In the genomic region with DNA sequence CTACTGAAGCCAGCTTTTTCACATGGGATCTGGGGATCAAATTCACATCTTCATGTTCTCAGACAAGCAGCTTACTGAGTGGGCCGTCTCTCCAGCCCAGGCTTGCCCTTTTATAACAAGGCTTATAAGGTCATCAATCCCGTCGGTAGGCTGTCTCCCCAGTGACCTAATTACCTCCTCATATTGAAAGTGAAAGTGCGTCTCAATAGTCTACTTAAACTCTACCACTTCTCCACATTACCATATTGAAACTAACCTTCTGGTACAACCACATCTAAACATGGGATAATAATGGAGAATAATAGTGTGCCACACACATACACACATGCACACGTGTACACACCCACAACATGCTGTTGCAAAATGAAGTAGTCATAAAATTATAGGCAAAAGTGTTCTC, we compare ENCODE assay signal across 22 mouse cellular contexts. TPM values are rescaled to one million over a fixed set of nuclear protein-coding genes. Genes with fewer than 3 reads are reported as not detected.
DNase-seq lines count a peak whose midpoint lies in the region; ATAC-seq and TF ChIP-seq lines count a peak whose summit lies in the region.
"Had no signal": no experiment of that assay in that cellular context is flagged by ENCODE, and none has a peak within 500 bp of the region (broad histone marks: within the 10 kb centered on the region; RNA-seq: fewer than 3 reads in every experiment).

No protein-coding gene starts in this region.

- H3K9me3 ChIP-seq in intestine, embryonic 16.5 days (ENCODE audit: control insufficient read depth, low read length): no peaks in the 10 kb centered on the region
- H3K9me3 ChIP-seq: forebrain, embryonic 13.5 days; G1E; hindbrain, embryonic 12.5 days; limb, embryonic 12.5 days; lung, embryonic 15.5 days had no signal

- WGBS in liver, adult 2 months: 12% methylated on average over 5 of the region's 5 CpGs
- whole genome bisulfite sequencing in intestine, embryonic 16.5 days: 79% methylated on average over 5 of the region's 5 CpGs

- no peak overlapping the region for H3K4me2 ChIP-seq in intestine, embryonic 16.5 days (ENCODE audit: low read depth, low read length)
- H3K4me2 ChIP-seq: forebrain, embryonic 13.5 days; heart, embryonic 11.5 days; hindbrain, embryonic 12.5 days; limb, embryonic 12.5 days; lung, embryonic 15.5 days; midbrain, embryonic 11.5 days had no signal

- peak; percentile 61; the same call in 1 of the 2 replicates for ATAC-seq in megakaryocyte, adult 5-6 weeks (ENCODE audit: poor library complexity, severe bottlenecking)
- no peak for ATAC-seq in intestine, embryonic 16.5 days
- ATAC-seq: forebrain, embryonic 13.5 days had no signal

- peak; percentile 73 for DNase-seq in liver, adult 2 months (ENCODE audit: extremely low read depth, low read depth, low spot score)
- no peak for DNase-seq in liver
- DNase-seq in T-cell, adult 2 months (ENCODE audit: low spot score): peak; percentile 27
- peak; percentile 49 for DNase-seq in splenic B cell, adult 2 months (ENCODE audit: low read depth, low spot score)
- no peak for DNase-seq in left cerebral cortex, adult 8-10 months (ENCODE audit: low spot score in 2 of 2)
- no peak for DNase-seq in neural tube, embryonic 10.5 days (ENCODE audit: extremely low spot score, low spot score)
- DNase-seq: cerebellum, adult 2 months; heart, postnatal 14 days; kidney, postnatal 14 days; lung, postnatal 4 days; thymus, postnatal 14 days had no signal

- TF ChIP-seq CTCF in liver, adult 2 months (IDR thresholded peaks at IDR 0.05; ENCODE audit: low read depth, low read length): no peak

- no peak overlapping the region for H3K9ac ChIP-seq in liver, adult 2 months (ENCODE audit: low read depth, low read length)
- no peak overlapping the region for H3K9ac ChIP-seq in intestine, embryonic 16.5 days (ENCODE audit: low read depth, low read length)
- H3K9ac ChIP-seq: forebrain, embryonic 13.5 days; hindbrain, embryonic 12.5 days; limb, embryonic 12.5 days; liver, embryonic 14.5 days; lung, embryonic 15.5 days had no signal

- no peak overlapping the region for H3K4me3 ChIP-seq in liver, adult 2 months (ENCODE audit: insufficient read depth, low read depth, low read length)
- no peak overlapping the region for H3K4me3 ChIP-seq in intestine, embryonic 16.5 days (ENCODE audit: low read length)
- H3K4me3 ChIP-seq: forebrain, embryonic 13.5 days; hindbrain, embryonic 12.5 days; layer of hippocampus, adult 2 months; limb, embryonic 12.5 days; lung, embryonic 15.5 days had no signal

- no peaks in the 10 kb centered on the region for H3K27me3 ChIP-seq in liver, adult 2 months (ENCODE audit: control insufficient read depth, insufficient read depth, low read length)
- no peaks in the 10 kb centered on the region for H3K27me3 ChIP-seq in splenic B cell, adult 2 months (ENCODE audit: control insufficient read depth, insufficient read depth, low read length, poor library complexity, severe bottlenecking)
- H3K27me3 ChIP-seq in intestine, embryonic 16.5 days (replicated peaks; ENCODE audit: control insufficient read depth, insufficient read depth, low read length): no peaks in the 10 kb centered on the region
- H3K27me3 ChIP-seq: forebrain, embryonic 13.5 days; hindbrain, embryonic 12.5 days; limb, embryonic 12.5 days; lung, embryonic 15.5 days had no signal

- no peak overlapping the region for H3K27ac ChIP-seq in liver, adult 2 months (replicated peaks; ENCODE audit: insufficient read depth, low read depth, low read length)
- H3K27ac ChIP-seq in intestine, embryonic 16.5 days (ENCODE audit: low read length): no peak overlapping the region
- H3K27ac ChIP-seq: forebrain, embryonic 13.5 days; hindbrain, embryonic 12.5 days; layer of hippocampus, adult 2 months; limb, embryonic 12.5 days; liver, embryonic 14.5 days; lung, embryonic 15.5 days had no signal

- no peak for TF ChIP-seq POLR2A in liver, adult 2 months (IDR thresholded peaks at IDR 0.05; ENCODE audit: extremely low read depth, insufficient read depth, low read length)

- peaks cover 14% of the 10 kb centered on the region for H3K4me1 ChIP-seq in liver, adult 2 months (ENCODE audit: control insufficient read depth, insufficient read depth, low read length)
- no peaks in the 10 kb centered on the region for H3K4me1 ChIP-seq in intestine, embryonic 16.5 days (ENCODE audit: control insufficient read depth, insufficient read depth, low read length)
- H3K4me1 ChIP-seq: forebrain, embryonic 13.5 days; hindbrain, embryonic 12.5 days; lung, embryonic 15.5 days had no signal

- peaks cover 4% of the 10 kb centered on the region; the same call in 1 of the 2 replicates for H3K36me3 ChIP-seq in liver, adult 2 months (ENCODE audit: control insufficient read depth, insufficient read depth, low read length)
- H3K36me3 ChIP-seq in splenic B cell, adult 2 months (ENCODE audit: control insufficient read depth, insufficient read depth, low read length, poor library complexity, severe bottlenecking): no peaks in the 10 kb centered on the region
- no peaks in the 10 kb centered on the region for H3K36me3 ChIP-seq in intestine, embryonic 16.5 days (ENCODE audit: control insufficient read depth, insufficient read depth, low read length)
- H3K36me3 ChIP-seq: hindbrain, embryonic 12.5 days; limb, embryonic 12.5 days; lung, embryonic 15.5 days had no signal

- H3K79me2 ChIP-seq in liver, adult 2 months (ENCODE audit: control insufficient read depth, insufficient read depth, low read length): no peaks in the 10 kb centered on the region; the same call in 1 of the 2 replicates

RNA-seq across cellular contexts. Expression of a gene that starts 20.4 kb away (rescaled TPM):
- total RNA-seq in liver, adult 2 months (2014; rRNA removed): 23.3 and 23.6 TPM in 2 replicates
- 20.5 and 23.8 TPM in 2 replicates for polyA plus RNA-seq in liver, adult 2 months (2012; rRNA removed)
- 43.7 and 48.2 TPM in 2 replicates for total RNA-seq in megakaryocyte, adult 5-6 weeks (2015)
- total RNA-seq in megakaryocyte, adult 5-6 weeks (2017): 44.8 and 49.1 TPM in 2 replicates
- polyA plus RNA-seq in intestine, embryonic 16.5 days (2015; fragmentation: Nextera tagmentation; extraction: Ambion mirVana): 21.3 and 22.1 TPM in 2 replicates
- 10 to 100 TPM; 23.3 to 26.6 (median 24.4) TPM for total RNA-seq in left cerebral cortex, adult 8-10 months (2022)

RNA-seq across cellular contexts. Expression of a gene that starts 48.0 kb away (rescaled TPM):
- 55.0 and 56.6 TPM in 2 replicates for total RNA-seq in liver, adult 2 months (2014; rRNA removed)
- polyA plus RNA-seq in liver, adult 2 months (2012; rRNA removed): 6.9 and 9.2 TPM in 2 replicates
- 51.2 and 55.7 TPM in 2 replicates for total RNA-seq in megakaryocyte, adult 5-6 weeks (2015)
- 127 and 135 TPM in 2 replicates for total RNA-seq in megakaryocyte, adult 5-6 weeks (2017)
- polyA plus RNA-seq in intestine, embryonic 16.5 days (2015; fragmentation: Nextera tagmentation; extraction: Ambion mirVana): 5.9 and 6.2 TPM in 2 replicates
- total RNA-seq in left cerebral cortex, adult 8-10 months (2022): 100 to 1,000 TPM; 444 to 572 (median 514) TPM

Comparison
In these comparisons a context has a peak if more than half of its experiments do, and no peak if none do; other contexts are left out.
1. DNase-seq: peak in liver, adult 2 months (single experiment), T-cell, adult 2 months (single experiment) and splenic B cell, adult 2 months (single experiment); none in liver (single experiment), left cerebral cortex, adult 8-10 months (0 of 2) and neural tube, embryonic 10.5 days (single experiment).